Mouse (Mus musculus) heart, postnatal 4 days (tissue): ENCODE data around the gene Epha8. TPM values are rescaled to one million over a fixed set of nuclear protein-coding genes. Genes with fewer than 3 reads are reported as not detected.
A peak's percentile ranks its signal among the peaks of the same experiment; 100 is the strongest.

Source experiments
- DNase-seq: peaks from one replicate; pipeline ENCODE4 v3.0.0; 2021
- total RNA-seq, 2 experiments: library from RNA; stranded (reverse); gene quantifications; 2 replicates each; pipeline ENCODE4 v1.2.3; 2021

Epha8 gene
- total RNA-seq, 2 experiments from 2014 or later: not detected

GRCm38 (mm10) chr4:136904767-136905539 lies 51.7 kb downstream of the Epha8 start:
- DNase-seq: no peak

GRCm38 (mm10) chr4:136899154-136899553 lies 57.5 kb downstream of the Epha8 start:
- no peak for DNase-seq

GRCm38 (mm10) chr4:136898637-136899036 lies 58.0 kb downstream of the Epha8 start, which contains the start of gene C1qa:
TSS of gene C1qa (minus strand) at chr4:136898803.
- DNase-seq: no peak

GRCm38 (mm10) chr4:136898084-136898598 lies 58.5 kb downstream of the Epha8 start:
- no peak for DNase-seq

- DNase-seq: no peak
Observed at GRCm38 (mm10) chr4:136896461-136896860, 60.2 kb downstream of the Epha8 start.

- no peak for DNase-seq
Observed at GRCm38 (mm10) chr4:136895861-136896260, 60.8 kb downstream of the Epha8 start.

GRCm38 (mm10) chr4:136894821-136895220 lies 61.8 kb downstream of the Epha8 start:
- no peak for DNase-seq

GRCm38 (mm10) chr4:136893691-136894543 lies 62.7 kb downstream of the Epha8 start:
- peak; percentile 56 for DNase-seq

- no peak for DNase-seq
Observed at GRCm38 (mm10) chr4:136892811-136893210, 63.8 kb downstream of the Epha8 start, which contains the start of gene C1qc. TSS of gene C1qc (minus strand) at chr4:136893065.

GRCm38 (mm10) chr4:136892371-136892770 lies 64.2 kb downstream of the Epha8 start:
- no peak for DNase-seq

- DNase-seq: no peak
Observed at GRCm38 (mm10) chr4:136891115-136891514, 65.5 kb downstream of the Epha8 start.

GRCm38 (mm10) chr4:136889981-136890380 lies 66.6 kb downstream of the Epha8 start:
- no peak for DNase-seq

GRCm38 (mm10) chr4:136887714-136888113 lies 68.9 kb downstream of the Epha8 start:
- no peak for DNase-seq

GRCm38 (mm10) chr4:136886101-136886500 lies 70.5 kb downstream of the Epha8 start, which contains the start of gene C1qb:
TSS of gene C1qb (minus strand) at chr4:136886187.
- no peak for DNase-seq

Other genes with a start within 250 kb of the Epha8 start
- gene Ephb2, start 120.8 kb downstream of the Epha8 start, total RNA-seq: 1 to 10 TPM; 1.9 to 2.3 TPM
- gene C1qb, start 70.6 kb downstream of the Epha8 start, total RNA-seq: 10 to 100 TPM; 14.6 to 17.9 TPM
- gene C1qc, start 63.8 kb downstream of the Epha8 start, total RNA-seq: 10 to 100 TPM; 11.5 to 13.8 TPM
- 10 to 100 TPM; 14.5 to 14.7 TPM for gene C1qa, start 58.0 kb downstream of the Epha8 start, total RNA-seq
- 1 to 10 TPM; 4.3 to 6.6 TPM for gene Zbtb40, start 92.0 kb upstream of the Epha8 start, total RNA-seq